Mouse (Mus musculus): ENCODE data around the gene Alad. TPM values are rescaled to one million over a fixed set of nuclear protein-coding genes. Genes with fewer than 3 reads are reported as not detected.

The Alad gene
- polyA plus RNA-seq, 1 experiment: 9.2 TPM

DNA sequence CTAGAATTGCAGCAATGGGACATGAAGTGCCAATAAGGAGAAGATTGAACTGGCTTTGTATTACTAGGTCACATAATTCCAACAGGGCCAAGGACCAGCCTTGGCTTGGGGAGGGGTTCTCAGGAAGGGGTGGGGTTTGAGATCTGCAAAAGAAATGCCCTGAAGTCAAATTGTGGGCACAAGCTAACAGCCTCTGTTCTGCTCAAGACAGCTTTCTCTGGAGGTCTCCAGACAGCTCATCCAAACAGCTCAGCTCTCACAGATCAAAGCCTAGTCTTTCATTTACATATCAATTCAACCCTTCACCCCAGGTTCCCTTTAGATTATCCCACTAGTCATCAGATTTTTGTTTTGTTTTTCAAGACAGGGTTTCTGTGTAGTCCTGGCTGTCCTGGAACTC, 25.1 kb upstream of the Alad start:
- H3K4me3 ChIP-seq (ENCODE audit: insufficient read depth, low read length): no peak overlapping the region
- no peak for TF ChIP-seq CTCF (IDR thresholded peaks at IDR 0.05; ENCODE audit: low read depth, low read length)
- no peak for TF ChIP-seq POLR2A (IDR thresholded peaks at IDR 0.05; ENCODE audit: borderline replicate concordance, low read depth, low read length)
- H3K4me1 ChIP-seq (ENCODE audit: control insufficient read depth, insufficient read depth, low read length): peaks cover 25% of the 10 kb centered on the region
- no peak overlapping the region for H3K27ac ChIP-seq (ENCODE audit: insufficient read depth, low read depth, low read length)

DNA sequence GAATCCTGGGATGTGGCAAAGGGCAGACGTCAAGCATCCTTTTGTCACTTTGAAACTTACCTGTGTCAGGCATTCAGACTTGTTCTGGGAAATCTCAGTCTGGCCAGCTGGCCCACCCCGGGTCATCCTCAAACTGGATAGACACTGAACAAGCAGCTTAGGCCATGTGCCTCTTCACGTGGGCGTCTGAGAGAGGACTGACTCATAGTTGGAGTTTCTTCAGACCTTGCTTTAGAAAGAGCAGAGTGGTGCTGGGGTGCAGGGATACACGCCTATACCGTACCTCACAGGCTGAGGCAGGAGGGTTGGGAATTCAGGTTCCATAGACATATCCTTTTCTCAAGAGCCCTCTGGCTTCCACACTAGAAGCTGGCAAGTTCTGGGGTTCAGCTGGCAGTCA, 24.1 kb upstream of the Alad start:
- H3K4me3 ChIP-seq (ENCODE audit: insufficient read depth, low read length): no peak overlapping the region

DNA sequence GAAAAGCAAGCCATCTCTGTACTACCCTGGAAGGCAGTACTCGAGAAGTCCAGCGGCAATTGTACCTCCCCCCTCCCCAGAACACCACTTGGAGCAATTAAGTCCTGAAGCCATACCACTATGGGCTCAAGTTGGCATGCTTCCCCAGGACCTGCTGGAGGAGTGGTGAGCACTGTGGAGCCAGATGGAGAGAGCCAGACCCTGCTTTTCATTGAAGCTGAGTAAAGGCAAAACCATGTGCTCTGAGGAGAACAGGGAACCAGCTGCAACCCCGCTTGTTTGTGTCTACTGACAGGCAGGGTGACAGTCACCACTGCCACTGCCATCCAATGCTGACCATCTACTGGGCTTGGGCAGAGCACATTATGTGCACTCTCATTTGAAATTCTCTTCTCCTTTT, 22.1 kb upstream of the Alad start:
- H3K27ac ChIP-seq (ENCODE audit: insufficient read depth, low read depth, low read length): no peak overlapping the region
- TF ChIP-seq CTCF (IDR thresholded peaks at IDR 0.05; ENCODE audit: low read depth, low read length) (no peak), POLR2A (IDR thresholded peaks at IDR 0.05; ENCODE audit: borderline replicate concordance, low read depth, low read length) (no peak)
- peaks cover 25% of the 10 kb centered on the region for H3K4me1 ChIP-seq (ENCODE audit: control insufficient read depth, insufficient read depth, low read length)
- H3K4me3 ChIP-seq (ENCODE audit: insufficient read depth, low read length): no peak overlapping the region

More for the DNA sequence above, 24.1 kb upstream of the Alad start:
- Histone ChIP-seq H3K27ac (ENCODE audit: insufficient read depth, low read depth, low read length) (no peak overlapping the region), H3K4me1 (ENCODE audit: control insufficient read depth, insufficient read depth, low read length) (peaks cover 25% of the 10 kb centered on the region)
- TF ChIP-seq POLR2A (IDR thresholded peaks at IDR 0.05; ENCODE audit: borderline replicate concordance, low read depth, low read length): no peak
- no peak for TF ChIP-seq CTCF (IDR thresholded peaks at IDR 0.05; ENCODE audit: low read depth, low read length)

DNA sequence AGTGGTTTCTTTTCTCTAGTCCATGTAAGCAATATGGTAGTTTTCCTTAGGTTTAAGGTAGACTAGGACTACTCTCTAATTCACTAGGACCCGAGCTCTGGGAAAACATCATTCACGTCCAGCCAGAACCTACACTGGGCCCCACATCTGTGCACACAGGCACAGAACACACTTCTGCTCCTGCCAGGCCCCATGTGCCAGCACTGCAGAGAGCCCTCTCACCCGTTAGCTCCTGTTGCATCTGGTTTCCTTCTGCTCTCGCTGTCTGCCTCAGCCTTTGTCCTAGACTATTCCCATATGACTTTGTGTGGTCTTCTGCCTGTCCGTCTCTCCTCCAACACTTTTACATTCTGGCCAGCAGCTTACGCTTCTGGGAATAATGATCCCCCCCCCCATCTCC, 14.0 kb upstream of the Alad start:
- Histone ChIP-seq H3K4me1 (ENCODE audit: control insufficient read depth, insufficient read depth, low read length) (no peaks in the 10 kb centered on the region), H3K4me3 (ENCODE audit: insufficient read depth, low read length) (no peak overlapping the region), H3K27ac (ENCODE audit: insufficient read depth, low read depth, low read length) (no peak overlapping the region)
- TF ChIP-seq POLR2A (IDR thresholded peaks at IDR 0.05; ENCODE audit: borderline replicate concordance, low read depth, low read length) (no peak), CTCF (IDR thresholded peaks at IDR 0.05; ENCODE audit: low read depth, low read length) (no peak)

DNA sequence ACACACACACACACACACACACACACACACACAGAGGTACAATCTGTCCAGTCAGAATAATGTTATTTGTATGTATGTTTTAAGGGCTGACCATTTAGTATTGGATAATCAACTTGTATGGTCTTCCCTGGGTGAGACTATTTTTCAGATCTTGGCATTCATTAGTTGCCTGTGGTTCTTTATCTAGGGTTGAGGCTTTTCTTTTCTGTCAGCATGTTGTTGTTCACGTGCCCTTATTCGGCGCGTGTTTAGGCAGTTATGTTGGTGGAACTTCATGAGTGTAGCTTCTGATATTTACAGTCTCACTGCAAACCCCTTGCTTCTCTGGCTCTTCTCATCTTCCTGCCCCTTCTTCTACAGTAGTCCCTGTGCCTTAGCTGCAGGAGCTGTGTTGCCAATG, 7.9 kb upstream of the Alad start:
- H3K27ac ChIP-seq (ENCODE audit: insufficient read depth, low read depth, low read length): no peak overlapping the region
- 0 out of 2 replicates have a peak, but pooled peaks cover 5% of the 10 kb centered on the region for H3K4me1 ChIP-seq (ENCODE audit: control insufficient read depth, insufficient read depth, low read length)
- no peak overlapping the region for H3K4me3 ChIP-seq (ENCODE audit: insufficient read depth, low read length)
- TF ChIP-seq CTCF (IDR thresholded peaks at IDR 0.05; ENCODE audit: low read depth, low read length) (no peak), POLR2A (IDR thresholded peaks at IDR 0.05; ENCODE audit: borderline replicate concordance, low read depth, low read length) (no peak)

DNA sequence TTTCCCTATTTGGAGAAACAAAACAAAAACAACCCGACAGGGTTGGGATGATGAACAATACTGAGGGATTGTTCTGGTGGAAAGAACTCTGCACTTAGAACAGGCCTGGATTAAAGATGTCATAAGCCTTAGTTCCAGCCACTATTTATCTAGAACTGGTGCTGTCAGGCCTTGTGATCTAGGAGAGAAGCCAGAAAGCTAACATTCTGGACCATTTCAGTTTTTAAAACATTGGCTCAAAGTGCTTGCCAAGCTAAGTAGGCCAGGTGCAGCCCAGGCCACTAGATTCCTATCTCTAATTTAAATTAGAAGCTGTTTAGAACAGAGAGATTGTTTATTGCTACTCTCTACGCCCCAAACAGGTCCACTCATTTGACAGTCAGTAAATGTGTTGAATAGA, 6.5 kb upstream of the Alad start:
- H3K27ac ChIP-seq (ENCODE audit: insufficient read depth, low read depth, low read length): no peak overlapping the region
- no peak overlapping the region for H3K4me3 ChIP-seq (ENCODE audit: insufficient read depth, low read length)
- H3K4me1 ChIP-seq (ENCODE audit: control insufficient read depth, insufficient read depth, low read length): 0 out of 2 replicates have a peak, but pooled peaks cover 5% of the 10 kb centered on the region
- TF ChIP-seq POLR2A (IDR thresholded peaks at IDR 0.05; ENCODE audit: borderline replicate concordance, low read depth, low read length) (no peak), CTCF (IDR thresholded peaks at IDR 0.05; ENCODE audit: low read depth, low read length) (no peak)

DNA sequence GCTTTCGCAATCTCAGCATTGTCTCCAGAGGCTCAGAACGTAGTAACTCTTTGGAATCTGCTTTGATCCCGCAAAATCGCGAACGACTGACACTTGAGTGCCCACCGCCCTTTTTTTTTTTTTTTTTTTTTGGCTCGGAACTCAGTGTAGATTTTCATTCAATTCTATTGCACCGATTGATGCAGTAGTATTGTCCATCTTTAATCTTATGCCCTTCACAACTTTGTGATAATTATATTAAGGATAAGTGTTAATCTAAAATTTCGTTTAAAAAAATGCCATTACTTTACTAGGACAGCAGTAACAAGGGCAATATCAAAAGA, 5.7 kb upstream of the Alad start:
- H3K27ac ChIP-seq (ENCODE audit: insufficient read depth, low read depth, low read length): no peak overlapping the region
- TF ChIP-seq CTCF (IDR thresholded peaks at IDR 0.05; ENCODE audit: low read depth, low read length) (no peak), POLR2A (IDR thresholded peaks at IDR 0.05; ENCODE audit: borderline replicate concordance, low read depth, low read length) (no peak)
- H3K4me1 ChIP-seq (ENCODE audit: control insufficient read depth, insufficient read depth, low read length): 0 out of 2 replicates have a peak, but pooled peaks cover 5% of the 10 kb centered on the region
- peak overlapping the region; percentile 37; the same call in 1 of the 2 replicates for H3K4me3 ChIP-seq (ENCODE audit: insufficient read depth, low read length)

DNA sequence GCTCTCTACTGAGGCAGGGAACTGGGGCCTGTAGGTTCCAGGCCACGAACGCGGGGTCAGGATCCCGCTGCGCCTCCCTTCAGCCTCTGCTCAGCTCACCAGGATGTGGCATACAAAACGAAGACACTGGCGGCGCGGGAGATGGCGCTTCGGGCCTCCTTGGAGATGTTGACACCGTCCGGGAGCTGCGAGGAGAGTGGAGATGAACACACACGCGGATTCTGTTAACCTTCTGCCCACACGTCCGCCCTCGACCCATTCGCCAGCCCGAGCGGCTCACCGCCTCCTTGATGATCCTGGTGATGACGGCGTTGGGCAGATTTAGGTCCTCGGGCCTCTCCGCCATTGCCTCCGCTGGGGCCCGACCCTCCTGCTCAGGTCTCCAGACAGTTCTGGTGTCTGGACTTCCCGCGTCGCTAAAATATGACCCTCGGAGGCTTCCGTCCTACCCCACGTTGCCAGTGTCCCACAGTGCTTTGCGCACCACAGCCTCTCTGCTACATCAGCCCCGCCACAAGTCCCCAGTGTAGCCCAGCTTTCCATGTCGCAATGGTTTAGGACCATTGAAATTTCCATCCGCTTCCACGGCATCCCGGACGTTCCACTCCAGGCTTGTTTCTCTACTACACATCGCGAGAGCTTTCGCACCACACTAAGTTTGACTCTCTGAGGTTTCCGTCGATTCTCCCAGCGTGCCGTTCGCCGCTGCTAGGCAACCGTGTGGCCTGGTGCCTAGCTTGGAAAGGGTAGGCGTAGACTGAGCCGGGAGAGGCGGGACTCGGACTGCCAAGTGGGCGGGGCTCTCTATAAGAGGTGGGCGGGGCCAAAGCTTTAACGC, 5.2 kb upstream of the Alad start, which contains the start of the genes Pole3 and 4933430I17Rik:
Gene Pole3, minus strand, starts transcription at position 418 of the 838 bp plus-strand sequence.
Gene 4933430I17Rik, plus strand, starts transcription at position 719 of the 838 bp plus-strand sequence.
- TF ChIP-seq CTCF (IDR thresholded peaks at IDR 0.05; ENCODE audit: low read depth, low read length): no peak
- TF ChIP-seq POLR2A (IDR thresholded peaks at IDR 0.05; ENCODE audit: borderline replicate concordance, low read depth, low read length): no peak
- Histone ChIP-seq H3K4me1 (ENCODE audit: control insufficient read depth, insufficient read depth, low read length) (0 out of 2 replicates have a peak, but pooled peaks cover 5% of the 10 kb centered on the region), H3K27ac (ENCODE audit: insufficient read depth, low read depth, low read length) (peak within 1 kb of the TSS; percentile 97), H3K4me3 (ENCODE audit: insufficient read depth, low read length) (peak within 1 kb of the TSS; percentile 98)

DNA sequence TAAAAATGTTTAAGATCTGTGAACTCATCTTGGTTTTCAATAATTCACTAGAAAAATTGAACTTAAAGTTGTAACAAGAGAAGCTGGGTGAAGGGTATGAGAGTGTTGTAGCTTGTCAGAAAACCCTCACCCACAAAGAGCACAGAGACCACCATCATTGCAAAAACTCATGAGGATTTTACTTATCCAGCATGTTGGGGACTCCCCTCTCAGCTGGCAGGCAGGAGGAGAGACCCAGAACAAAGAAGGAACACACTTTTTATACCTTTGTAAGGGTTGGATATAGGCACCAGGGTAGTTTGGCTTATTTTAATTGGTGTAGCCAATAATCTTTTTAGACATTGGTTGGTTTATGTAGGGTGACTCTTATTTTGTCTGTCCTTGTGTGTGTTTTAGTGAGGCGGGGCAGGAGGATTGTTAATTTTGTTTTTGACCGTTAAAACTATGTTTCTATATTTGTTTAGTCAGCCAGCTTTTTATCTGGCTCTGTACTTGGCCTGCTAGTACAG, 1.2 kb upstream of the Alad start:
- H3K4me3 ChIP-seq (ENCODE audit: insufficient read depth, low read length): no peak overlapping the region
- no peak for TF ChIP-seq POLR2A (IDR thresholded peaks at IDR 0.05; ENCODE audit: borderline replicate concordance, low read depth, low read length)
- TF ChIP-seq CTCF (IDR thresholded peaks at IDR 0.05; ENCODE audit: low read depth, low read length): no peak
- peaks cover 10% of the 10 kb centered on the region for H3K4me1 ChIP-seq (ENCODE audit: control insufficient read depth, insufficient read depth, low read length)
- no peak overlapping the region for H3K27ac ChIP-seq (ENCODE audit: insufficient read depth, low read depth, low read length)

All from bone marrow macrophage, adult 2 months (primary cell).